Mouse (Mus musculus) CD4-positive helper T cell, adult 2 months (primary cell): ENCODE results near the gene Rimklb.

Source experiments
- DNase-seq: peaks from one replicate; pipeline ENCODE4 v3.0.0-alpha.2; 2012; ENCODE audit warnings: low read depth, missing footprints, low spot score

Gene Rimklb

DNA sequence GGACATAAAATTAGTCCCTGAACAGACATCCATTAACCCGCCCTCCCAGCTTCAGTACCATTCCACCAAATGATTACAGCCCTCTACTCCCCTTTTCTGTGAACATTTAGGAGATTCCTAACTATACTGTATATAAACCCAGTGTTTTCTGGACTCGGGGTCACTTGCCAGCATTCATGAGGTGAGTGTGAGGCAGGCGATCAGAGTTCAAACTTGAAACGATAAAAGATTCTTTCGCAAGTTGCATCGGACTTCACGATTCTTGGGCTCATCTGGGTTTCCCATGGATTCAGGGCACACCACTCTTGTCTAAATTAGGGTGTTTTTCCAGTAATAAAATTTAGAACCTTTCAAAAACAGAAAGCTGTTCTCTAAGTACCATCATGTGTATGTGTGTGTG is 71.1 kb downstream of the Rimklb start:
- no peak for DNase-seq

DNA sequence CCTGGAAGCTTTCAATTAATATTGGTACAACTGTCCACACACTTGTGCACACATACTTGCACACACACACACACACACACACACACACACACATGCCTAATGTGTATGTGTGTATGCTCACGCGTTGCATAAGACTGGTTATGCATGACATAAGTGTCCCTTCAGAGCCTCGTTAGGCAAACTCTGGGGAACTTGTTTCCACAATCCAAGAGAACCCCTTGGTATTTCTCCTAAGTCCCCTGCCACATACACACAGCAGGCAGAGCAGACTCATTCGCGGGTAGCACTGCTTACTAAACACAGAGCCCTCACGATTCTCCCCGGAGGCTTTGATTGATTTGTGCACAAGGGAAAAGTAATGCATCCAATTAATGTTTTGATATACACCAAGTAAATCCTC is 81.5 kb downstream of the Rimklb start:
- no peak for DNase-seq

DNA sequence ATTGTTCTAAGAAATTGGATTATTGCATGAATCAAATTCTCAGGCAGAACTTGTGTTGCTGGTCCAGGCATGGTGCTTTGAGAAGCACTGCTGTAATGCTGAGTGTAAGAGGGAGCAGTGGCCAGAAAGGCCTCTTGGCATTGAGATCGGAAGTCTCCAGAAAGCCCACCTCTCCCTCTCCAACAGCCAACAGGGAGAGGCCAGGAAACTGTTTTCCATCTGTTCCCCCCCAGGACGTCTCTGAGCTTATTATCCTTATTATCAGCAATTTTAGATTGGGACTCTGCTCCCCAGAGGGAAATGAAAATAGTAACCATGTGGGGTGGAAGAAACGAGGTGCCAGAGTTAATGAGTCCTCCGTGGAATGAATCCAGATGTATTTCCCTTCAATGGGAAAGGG is 82.2 kb downstream of the Rimklb start:
- DNase-seq, result no peak

DNA sequence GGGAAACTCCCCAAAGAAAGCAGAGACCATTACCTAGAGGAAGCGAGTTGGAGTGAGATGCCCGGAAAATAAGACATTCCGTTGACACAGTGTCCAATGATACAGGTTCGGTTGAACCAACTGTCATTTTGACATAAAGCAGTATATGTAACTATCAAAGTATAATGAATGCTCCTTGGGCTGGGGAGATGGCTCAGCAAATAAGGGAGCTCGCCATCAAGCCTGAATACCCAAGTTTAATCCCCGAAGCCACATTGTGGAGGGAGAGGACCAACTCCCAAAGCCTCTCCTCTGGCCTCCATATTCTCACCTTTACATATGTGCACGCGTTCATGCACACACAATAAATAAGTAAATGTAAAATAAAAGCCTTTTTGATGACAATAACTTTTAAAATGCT is 87.3 kb downstream of the Rimklb start:
- no peak for DNase-seq

DNA sequence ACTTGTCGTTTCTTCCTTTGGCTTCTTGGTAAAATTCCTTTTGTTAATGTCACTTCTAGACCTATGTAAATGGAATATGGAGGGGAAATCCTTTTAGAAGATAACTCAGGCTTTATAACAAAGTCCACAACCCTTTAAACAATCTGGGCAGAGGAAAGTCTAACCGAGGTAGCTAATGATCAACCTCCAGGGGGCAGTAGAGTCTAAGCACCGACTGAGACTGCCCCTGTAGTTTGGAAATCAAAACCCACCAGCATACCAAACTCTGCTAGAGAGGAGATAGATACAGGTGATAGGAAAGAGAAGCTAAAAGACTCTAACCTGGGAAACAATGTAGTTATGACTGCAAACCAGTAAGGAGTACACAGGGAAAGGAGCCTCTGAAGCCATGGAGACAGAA is 96.3 kb downstream of the Rimklb start:
- peak; percentile 24 for DNase-seq

DNA sequence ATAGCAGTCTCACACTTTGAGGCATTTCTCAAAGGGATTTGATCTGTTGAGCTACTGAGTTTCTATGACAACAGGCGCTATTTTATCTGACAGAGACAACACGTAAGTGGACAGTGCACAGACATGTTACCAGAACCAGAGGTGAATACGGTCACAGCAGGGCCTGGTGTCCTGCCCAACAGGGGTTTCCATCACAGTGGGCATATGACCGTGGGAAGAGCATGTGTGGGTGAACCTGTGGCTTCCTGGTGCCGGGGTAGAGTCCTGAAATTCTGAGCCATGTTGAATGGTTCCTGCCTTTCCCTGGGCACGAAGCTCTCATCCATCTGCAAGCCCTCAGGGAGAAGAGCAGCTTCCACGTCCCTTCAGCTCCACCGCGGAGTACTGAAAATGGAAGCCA is 98.3 kb downstream of the Rimklb start:
- DNase-seq, result no peak
